Mouse (Mus musculus): ENCODE data around the gene Serpina16. TPM values are rescaled to one million over a fixed set of nuclear protein-coding genes. Genes with fewer than 3 reads are reported as not detected.
"Not testable (repeated sequence)": the region's sequence is repeated elsewhere in the genome, so short reads cannot be mapped to it uniquely, and the experiment has no call there.

Serpina16 gene
- total and polyA plus RNA-seq, 2 experiments from 2014 or later, result not detected

- ATAC-seq (no peak), DNase-seq (no peak)
- Histone ChIP-seq H3K4me2 (ENCODE audit: low read depth) (no peak overlapping the region), H3K36me3 (ENCODE audit: insufficient read depth) (no peaks in the 10 kb centered on the region), H3K4me3 (ENCODE audit: low read depth, low read length) (no peak overlapping the region), H3K9me3 (ENCODE audit: low read length) (no peaks in the 10 kb centered on the region), H3K4me1 (ENCODE audit: insufficient read depth) (no peaks in the 10 kb centered on the region), H3K27me3 (ENCODE audit: insufficient read depth, low read length) (no peaks in the 10 kb centered on the region), H3K9ac (no peak overlapping the region), H3K27ac (ENCODE audit: low read depth, low read length) (no peak overlapping the region)
- TF ChIP-seq CTCF (IDR thresholded peaks at IDR 0.05; ENCODE audit: low read depth), result no peak
- WGBS, result 69% methylated on average over 3 of the region's 3 CpGs
These were observed 12.4 kb upstream of the Serpina16 start for GRCm38 (mm10) chr12:103688221-103688814.

GRCm38 (mm10) chr12:103687021-103687420 lies 11.1 kb upstream of the Serpina16 start:
- Histone ChIP-seq H3K4me2 (ENCODE audit: low read depth) (no peak overlapping the region), H3K27me3 (ENCODE audit: insufficient read depth, low read length) (no peaks in the 10 kb centered on the region), H3K4me1 (ENCODE audit: insufficient read depth) (no peaks in the 10 kb centered on the region), H3K9me3 (ENCODE audit: low read length) (no peaks in the 10 kb centered on the region), H3K4me3 (ENCODE audit: low read depth, low read length) (no peak overlapping the region), H3K9ac (no peak overlapping the region), H3K27ac (ENCODE audit: low read depth, low read length) (no peak overlapping the region), H3K36me3 (ENCODE audit: insufficient read depth) (no peaks in the 10 kb centered on the region)
- no peak for TF ChIP-seq CTCF (IDR thresholded peaks at IDR 0.05; ENCODE audit: low read depth)
- ATAC-seq (no peak), DNase-seq (no peak)
- WGBS, result 81% methylated on average over 7 of the region's 7 CpGs

- no peak overlapping the region for H3K27ac ChIP-seq (ENCODE audit: low read depth, low read length)
These were observed 10.1 kb upstream of the Serpina16 start for GRCm38 (mm10) chr12:103686050-103686449.

GRCm38 (mm10) chr12:103685386-103685785 lies 9.4 kb upstream of the Serpina16 start:
- Histone ChIP-seq H3K4me2 (ENCODE audit: low read depth) (no peak overlapping the region), H3K27ac (ENCODE audit: low read depth, low read length) (no peak overlapping the region), H3K4me1 (ENCODE audit: insufficient read depth) (no peaks in the 10 kb centered on the region), H3K9ac (no peak overlapping the region), H3K36me3 (ENCODE audit: insufficient read depth) (no peaks in the 10 kb centered on the region), H3K4me3 (ENCODE audit: low read depth, low read length) (no peak overlapping the region), H3K27me3 (ENCODE audit: insufficient read depth, low read length) (no peaks in the 10 kb centered on the region), H3K9me3 (ENCODE audit: low read length) (no peaks in the 10 kb centered on the region)
- ATAC-seq, result no peak
- DNase-seq, result no peak
- no peak for TF ChIP-seq CTCF (IDR thresholded peaks at IDR 0.05; ENCODE audit: low read depth)
- 83% methylated on average over 3 of the region's 3 CpGs for WGBS

More at GRCm38 (mm10) chr12:103686050-103686449, 10.1 kb upstream of the Serpina16 start:
- TF ChIP-seq CTCF (IDR thresholded peaks at IDR 0.05; ENCODE audit: low read depth), result no peak
- Histone ChIP-seq H3K4me3 (ENCODE audit: low read depth, low read length) (no peak overlapping the region), H3K4me2 (ENCODE audit: low read depth) (no peak overlapping the region), H3K36me3 (ENCODE audit: insufficient read depth) (no peaks in the 10 kb centered on the region), H3K9me3 (ENCODE audit: low read length) (no peaks in the 10 kb centered on the region), H3K9ac (no peak overlapping the region), H3K4me1 (ENCODE audit: insufficient read depth) (no peaks in the 10 kb centered on the region), H3K27me3 (ENCODE audit: insufficient read depth, low read length) (no peaks in the 10 kb centered on the region)
- WGBS, result 82% methylated on average over 3 of the region's 3 CpGs
- ATAC-seq (no peak), DNase-seq (no peak)

GRCm38 (mm10) chr12:103683775-103684174 lies 7.8 kb upstream of the Serpina16 start:
- Histone ChIP-seq H3K9ac (no peak overlapping the region), H3K36me3 (ENCODE audit: insufficient read depth) (no peaks in the 10 kb centered on the region)
- ATAC-seq, result no peak

GRCm38 (mm10) chr12:103681739-103682138 lies 5.8 kb upstream of the Serpina16 start:
- Histone ChIP-seq H3K36me3 (ENCODE audit: insufficient read depth) (no peaks in the 10 kb centered on the region), H3K4me2 (ENCODE audit: low read depth) (no peak overlapping the region), H3K27me3 (ENCODE audit: insufficient read depth, low read length) (no peaks in the 10 kb centered on the region), H3K4me1 (ENCODE audit: insufficient read depth) (no peaks in the 10 kb centered on the region), H3K9ac (no peak overlapping the region), H3K27ac (ENCODE audit: low read depth, low read length) (no peak overlapping the region), H3K9me3 (ENCODE audit: low read length) (no peaks in the 10 kb centered on the region), H3K4me3 (ENCODE audit: low read depth, low read length) (no peak overlapping the region)
- DNase-seq, result no peak
- 79% methylated on average over 2 of the region's 2 CpGs for WGBS
- no peak for ATAC-seq
- TF ChIP-seq CTCF (IDR thresholded peaks at IDR 0.05; ENCODE audit: low read depth), result no peak

More at GRCm38 (mm10) chr12:103683775-103684174, 7.8 kb upstream of the Serpina16 start:
- Histone ChIP-seq H3K27me3 (ENCODE audit: insufficient read depth, low read length) (no peaks in the 10 kb centered on the region), H3K4me1 (ENCODE audit: insufficient read depth) (no peaks in the 10 kb centered on the region), H3K9me3 (ENCODE audit: low read length) (no peaks in the 10 kb centered on the region), H3K4me3 (ENCODE audit: low read depth, low read length) (no peak overlapping the region), H3K4me2 (ENCODE audit: low read depth) (no peak overlapping the region), H3K27ac (ENCODE audit: low read depth, low read length) (no peak overlapping the region)
- WGBS, result 77% methylated on average over 4 of the region's 4 CpGs
- no peak for TF ChIP-seq CTCF (IDR thresholded peaks at IDR 0.05; ENCODE audit: low read depth)
- DNase-seq, result no peak

- no peak for ATAC-seq
- Histone ChIP-seq H3K4me3 (ENCODE audit: low read depth, low read length) (no peak overlapping the region), H3K27me3 (ENCODE audit: insufficient read depth, low read length) (no peaks in the 10 kb centered on the region), H3K36me3 (ENCODE audit: insufficient read depth) (no peaks in the 10 kb centered on the region), H3K9me3 (ENCODE audit: low read length) (no peaks in the 10 kb centered on the region), H3K4me1 (ENCODE audit: insufficient read depth) (no peaks in the 10 kb centered on the region), H3K9ac (no peak overlapping the region), H3K27ac (ENCODE audit: low read depth, low read length) (no peak overlapping the region), H3K4me2 (ENCODE audit: low read depth) (no peak overlapping the region)
- 66% methylated on average over 2 of the region's 2 CpGs for WGBS
- no peak for DNase-seq
- TF ChIP-seq CTCF (IDR thresholded peaks at IDR 0.05; ENCODE audit: low read depth), result no peak
These were observed 5.2 kb upstream of the Serpina16 start for GRCm38 (mm10) chr12:103681169-103681568.

GRCm38 (mm10) chr12:103679853-103680252 lies 3.9 kb upstream of the Serpina16 start:
- not testable (repeated sequence) for H3K27ac ChIP-seq (ENCODE audit: low read depth, low read length); ATAC-seq; H3K4me1 ChIP-seq (ENCODE audit: insufficient read depth); H3K36me3 ChIP-seq (ENCODE audit: insufficient read depth); H3K9ac ChIP-seq; H3K27me3 ChIP-seq (ENCODE audit: insufficient read depth, low read length); H3K4me3 ChIP-seq (ENCODE audit: low read depth, low read length); DNase-seq; H3K9me3 ChIP-seq (ENCODE audit: low read length); H3K4me2 ChIP-seq (ENCODE audit: low read depth)
- WGBS, result 97% methylated on average over 1 of the region's 1 CpGs
